Mouse (Mus musculus): Measurements from ENCODE around the gene Hmox1. TPM values are rescaled to one million over a fixed set of nuclear protein-coding genes. Genes with fewer than 3 reads are reported as not detected.
A peak's percentile ranks its signal among the peaks of the same experiment; 100 is the strongest.

Gene Hmox1
- total and polyA plus RNA-seq, 2 experiments = 16.0 to 19.2 TPM

DNA sequence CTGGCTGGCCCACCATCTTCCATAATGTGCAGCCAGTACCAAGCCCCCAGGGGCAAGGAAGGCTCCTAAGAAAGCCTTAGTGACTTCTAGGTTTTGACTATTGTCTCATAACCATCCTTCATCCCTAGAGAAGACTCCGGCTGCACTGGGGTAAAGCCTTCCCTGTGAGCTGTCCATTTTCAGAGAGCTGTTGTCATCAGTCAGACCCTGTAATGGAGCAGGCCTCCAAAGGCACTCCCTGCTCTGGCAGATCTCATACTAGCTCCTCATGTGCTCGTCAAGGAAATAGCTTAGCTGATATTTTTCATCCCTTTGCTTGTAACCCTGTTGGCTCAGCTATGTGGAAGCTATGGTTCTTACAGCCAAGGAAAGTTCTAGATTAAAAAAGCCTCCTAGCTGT, 32.6 kb upstream of the Hmox1 start:
- no peak overlapping the region for H3K4me3 ChIP-seq (ENCODE audit: insufficient read depth, low read depth, low read length)
- WGBS = 91% methylated on average over 2 of the region's 2 CpGs
- H3K27ac ChIP-seq (replicated peaks; ENCODE audit: insufficient read depth, low read depth, low read length) = no peak overlapping the region
- TF ChIP-seq POLR2A (IDR thresholded peaks at IDR 0.05; ENCODE audit: extremely low read depth, insufficient read depth, low read length) (no peak), CTCF (IDR thresholded peaks at IDR 0.05; ENCODE audit: low read depth, low read length) (no peak)
- no peaks in the 10 kb centered on the region for H3K4me1 ChIP-seq (ENCODE audit: control insufficient read depth, insufficient read depth, low read length)
- no peak for DNase-seq (ENCODE audit: extremely low read depth, low read depth, low spot score)
- H3K27me3 ChIP-seq (ENCODE audit: control insufficient read depth, insufficient read depth, low read length) = no peaks in the 10 kb centered on the region
- H3K79me2 ChIP-seq (ENCODE audit: control insufficient read depth, insufficient read depth, low read length) = no peaks in the 10 kb centered on the region
- H3K9ac ChIP-seq (ENCODE audit: low read depth, low read length) = no peak overlapping the region
- H3K36me3 ChIP-seq (ENCODE audit: control insufficient read depth, insufficient read depth, low read length) = peaks cover 19% of the 10 kb centered on the region

DNA sequence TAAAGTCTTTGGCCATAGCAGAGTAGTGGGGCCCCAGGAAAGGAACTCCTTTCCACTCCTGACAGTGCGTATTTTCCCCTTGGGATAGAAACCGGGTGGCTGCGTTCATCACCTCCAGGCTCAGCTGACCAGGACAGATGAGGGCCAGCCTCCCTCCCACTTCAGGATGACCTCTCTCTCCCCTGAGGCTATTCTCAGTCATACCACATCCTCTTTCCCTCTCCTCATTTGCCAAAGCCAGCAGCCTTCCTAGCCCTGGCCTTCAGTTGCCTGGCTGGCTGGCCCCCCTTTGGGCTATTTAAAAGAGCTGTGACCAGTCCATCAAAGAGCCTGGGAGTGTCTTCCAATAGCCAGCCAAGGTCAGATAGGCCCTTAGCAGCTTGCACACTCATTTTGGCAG, 30.1 kb upstream of the Hmox1 start:
- Histone ChIP-seq H3K4me3 (ENCODE audit: insufficient read depth, low read depth, low read length) (no peak overlapping the region), H3K9ac (ENCODE audit: low read depth, low read length) (no peak overlapping the region), H3K79me2 (ENCODE audit: control insufficient read depth, insufficient read depth, low read length) (no peaks in the 10 kb centered on the region), H3K36me3 (ENCODE audit: control insufficient read depth, insufficient read depth, low read length) (peaks cover 13% of the 10 kb centered on the region), H3K27me3 (ENCODE audit: control insufficient read depth, insufficient read depth, low read length) (no peaks in the 10 kb centered on the region), H3K27ac (replicated peaks; ENCODE audit: insufficient read depth, low read depth, low read length) (no peak overlapping the region), H3K4me1 (ENCODE audit: control insufficient read depth, insufficient read depth, low read length) (no peaks in the 10 kb centered on the region)
- TF ChIP-seq POLR2A (IDR thresholded peaks at IDR 0.05; ENCODE audit: extremely low read depth, insufficient read depth, low read length) (no peak), CTCF (IDR thresholded peaks at IDR 0.05; ENCODE audit: low read depth, low read length) (no peak)
- DNase-seq (ENCODE audit: extremely low read depth, low read depth, low spot score) = no peak
- WGBS = 77% methylated on average over 3 of the region's 3 CpGs

DNA sequence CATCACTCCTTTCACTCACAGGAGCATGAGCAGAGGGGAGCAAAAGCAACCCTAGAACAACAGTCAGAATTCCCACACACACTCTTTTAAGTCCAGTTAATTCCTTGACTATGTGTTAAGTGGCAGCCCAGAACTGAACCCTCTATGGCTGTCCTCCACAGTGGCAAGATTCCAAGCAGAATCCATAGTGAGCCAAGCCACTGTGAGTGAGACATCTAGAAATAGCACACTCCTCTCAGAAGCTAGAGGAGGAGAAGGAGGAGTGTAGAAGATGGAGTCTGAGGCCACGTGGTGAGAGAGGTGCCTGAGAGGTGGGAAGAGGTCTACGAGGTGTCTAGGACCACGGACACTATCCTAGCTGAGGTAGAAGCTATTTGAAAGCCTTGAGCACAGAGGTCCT, 28.6 kb upstream of the Hmox1 start:
- WGBS = 92% methylated on average over 3 of the region's 3 CpGs
- Histone ChIP-seq H3K27ac (replicated peaks; ENCODE audit: insufficient read depth, low read depth, low read length) (no peak overlapping the region), H3K79me2 (ENCODE audit: control insufficient read depth, insufficient read depth, low read length) (no peaks in the 10 kb centered on the region), H3K4me1 (ENCODE audit: control insufficient read depth, insufficient read depth, low read length) (no peaks in the 10 kb centered on the region), H3K4me3 (ENCODE audit: insufficient read depth, low read depth, low read length) (no peak overlapping the region), H3K36me3 (ENCODE audit: control insufficient read depth, insufficient read depth, low read length) (peaks cover 7% of the 10 kb centered on the region; the same call in 1 of the 2 replicates), H3K27me3 (ENCODE audit: control insufficient read depth, insufficient read depth, low read length) (no peaks in the 10 kb centered on the region), H3K9ac (ENCODE audit: low read depth, low read length) (no peak overlapping the region)
- DNase-seq (ENCODE audit: extremely low read depth, low read depth, low spot score) = no peak
- TF ChIP-seq POLR2A (IDR thresholded peaks at IDR 0.05; ENCODE audit: extremely low read depth, insufficient read depth, low read length) (no peak), CTCF (IDR thresholded peaks at IDR 0.05; ENCODE audit: low read depth, low read length) (no peak)

DNA sequence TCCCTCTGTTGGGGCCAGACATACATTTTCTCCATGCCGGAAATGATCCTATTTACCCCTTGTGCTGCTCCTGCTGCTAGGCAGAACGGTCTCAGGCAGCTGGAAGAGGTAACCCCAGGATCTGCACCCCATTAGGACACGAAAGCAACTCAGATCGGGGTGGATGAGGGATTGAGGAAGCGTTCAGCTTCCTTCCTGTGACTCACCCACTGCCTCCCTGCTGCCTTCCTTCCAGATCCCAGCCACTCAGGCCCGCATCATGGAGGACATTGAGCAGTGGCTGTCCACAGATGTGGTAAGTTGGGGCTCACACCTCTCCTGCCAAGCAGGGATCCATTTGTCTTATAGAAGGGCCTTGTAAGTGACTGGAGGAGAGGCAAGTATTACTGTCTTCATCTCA, 26.1 kb upstream of the Hmox1 start:
- H3K79me2 ChIP-seq (ENCODE audit: control insufficient read depth, insufficient read depth, low read length) = no peaks in the 10 kb centered on the region
- no peak overlapping the region for H3K4me3 ChIP-seq (ENCODE audit: insufficient read depth, low read depth, low read length)
- TF ChIP-seq POLR2A (IDR thresholded peaks at IDR 0.05; ENCODE audit: extremely low read depth, insufficient read depth, low read length) (no peak), CTCF (IDR thresholded peaks at IDR 0.05; ENCODE audit: low read depth, low read length) (no peak)
- no peaks in the 10 kb centered on the region for H3K27me3 ChIP-seq (ENCODE audit: control insufficient read depth, insufficient read depth, low read length)
- WGBS = 82% methylated on average over 6 of the region's 6 CpGs
- H3K9ac ChIP-seq (ENCODE audit: low read depth, low read length) = no peak overlapping the region
- no peak overlapping the region for H3K27ac ChIP-seq (replicated peaks; ENCODE audit: insufficient read depth, low read depth, low read length)
- DNase-seq (ENCODE audit: extremely low read depth, low read depth, low spot score) = no peak
- H3K36me3 ChIP-seq (ENCODE audit: control insufficient read depth, insufficient read depth, low read length) = peaks cover 7% of the 10 kb centered on the region; the same call in 1 of the 2 replicates
- peaks cover 1% of the 10 kb centered on the region; the same call in 1 of the 2 replicates for H3K4me1 ChIP-seq (ENCODE audit: control insufficient read depth, insufficient read depth, low read length)

DNA sequence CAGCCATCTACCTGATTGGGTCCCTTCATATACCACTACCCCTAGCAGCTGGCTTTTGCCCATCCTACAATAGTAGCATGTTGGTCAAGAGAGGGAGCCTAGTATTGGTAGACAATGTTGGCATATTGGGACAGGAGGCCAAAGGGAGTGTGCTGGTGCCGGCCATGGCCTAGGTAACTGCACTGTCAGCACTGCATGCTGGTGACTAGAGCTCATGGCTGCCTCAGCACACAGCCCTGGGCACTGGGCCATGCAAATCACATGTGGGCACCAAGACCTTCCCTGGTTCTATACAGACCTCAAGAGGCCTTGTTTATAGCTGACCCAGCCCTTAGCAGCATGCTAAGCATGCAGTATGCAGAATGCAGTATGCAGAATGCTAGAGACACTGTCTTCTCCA, 23.1 kb upstream of the Hmox1 start:
- no peak for TF ChIP-seq POLR2A (IDR thresholded peaks at IDR 0.05; ENCODE audit: extremely low read depth, insufficient read depth, low read length)
- TF ChIP-seq CTCF (IDR thresholded peaks at IDR 0.05; ENCODE audit: low read depth, low read length) = no peak
- Histone ChIP-seq H3K27ac (replicated peaks; ENCODE audit: insufficient read depth, low read depth, low read length) (no peak overlapping the region), H3K36me3 (ENCODE audit: control insufficient read depth, insufficient read depth, low read length) (peaks cover 2% of the 10 kb centered on the region; the same call in 1 of the 2 replicates), H3K79me2 (ENCODE audit: control insufficient read depth, insufficient read depth, low read length) (no peaks in the 10 kb centered on the region), H3K4me3 (ENCODE audit: insufficient read depth, low read depth, low read length) (no peak overlapping the region), H3K9ac (ENCODE audit: low read depth, low read length) (no peak overlapping the region), H3K4me1 (ENCODE audit: control insufficient read depth, insufficient read depth, low read length) (peaks cover 1% of the 10 kb centered on the region; the same call in 1 of the 2 replicates), H3K27me3 (ENCODE audit: control insufficient read depth, insufficient read depth, low read length) (no peaks in the 10 kb centered on the region)
- WGBS = 61% methylated on average over 1 of the region's 1 CpGs
- DNase-seq (ENCODE audit: extremely low read depth, low read depth, low spot score) = no peak

DNA sequence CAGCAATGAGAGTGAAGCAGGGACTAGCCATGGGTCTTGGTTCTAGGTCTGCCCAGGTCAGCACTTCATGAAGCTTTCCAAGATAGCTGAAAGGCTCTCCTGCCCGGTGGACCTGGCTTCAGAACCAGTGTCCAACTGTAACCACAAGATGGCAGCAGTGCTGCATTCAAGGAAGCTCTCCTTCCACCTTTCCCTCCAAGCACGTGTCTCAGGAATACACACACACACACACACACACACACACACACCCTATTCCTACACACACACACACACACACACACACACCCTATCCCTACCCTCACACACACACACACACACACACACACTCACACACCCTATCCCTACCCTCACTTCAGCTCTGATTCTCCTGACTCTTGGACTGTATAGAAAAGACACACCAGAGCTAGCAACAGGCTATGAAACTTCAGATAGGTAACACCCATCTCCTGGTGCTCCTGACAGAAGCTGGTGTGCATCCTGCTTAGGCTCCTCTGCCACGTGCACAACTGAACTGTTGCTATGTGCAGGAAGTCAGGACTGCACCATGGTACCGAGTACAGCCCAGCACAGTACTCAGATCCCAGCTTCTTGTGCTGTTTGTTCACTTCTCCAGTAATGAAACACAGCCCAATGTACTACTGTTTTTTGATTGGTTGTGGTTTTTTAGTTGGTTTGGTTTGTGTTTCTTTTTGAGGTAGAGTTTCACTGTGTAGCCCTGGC, 21.6 kb upstream of the Hmox1 start:
- Histone ChIP-seq H3K9ac (ENCODE audit: low read depth, low read length) (no peak overlapping the region), H3K36me3 (ENCODE audit: control insufficient read depth, insufficient read depth, low read length) (no peaks in the 10 kb centered on the region), H3K27me3 (ENCODE audit: control insufficient read depth, insufficient read depth, low read length) (no peaks in the 10 kb centered on the region), H3K27ac (replicated peaks; ENCODE audit: insufficient read depth, low read depth, low read length) (no peak overlapping the region), H3K4me3 (ENCODE audit: insufficient read depth, low read depth, low read length) (no peak overlapping the region), H3K4me1 (ENCODE audit: control insufficient read depth, insufficient read depth, low read length) (peaks cover 1% of the 10 kb centered on the region; the same call in 1 of the 2 replicates), H3K79me2 (ENCODE audit: control insufficient read depth, insufficient read depth, low read length) (no peaks in the 10 kb centered on the region)
- peak; percentile 88 for TF ChIP-seq CTCF (IDR thresholded peaks at IDR 0.05; ENCODE audit: low read depth, low read length)
- TF ChIP-seq POLR2A (IDR thresholded peaks at IDR 0.05; ENCODE audit: extremely low read depth, insufficient read depth, low read length) = no peak
- 23% methylated on average over 4 of the region's 4 CpGs for WGBS
- DNase-seq (ENCODE audit: extremely low read depth, low read depth, low spot score) = peak; percentile 71

All from liver, adult 2 months (tissue).